Mouse (Mus musculus) MEL (cell line): ENCODE measurements around the gene Smyd3.

Experiments
- MAZ ChIP-seq: IDR thresholded peaks from 2 replicates; pipeline ENCODE4 v1.6.1; 2012; ENCODE audit warnings: low read depth, mild to moderate bottlenecking, inconsistent platforms, low read length, improper control_type of control experiment
- RCOR1 ChIP-seq: IDR thresholded peaks from 2 replicates; pipeline ENCODE4 v1.6.1; 2012; ENCODE audit warnings: low read depth, mild to moderate bottlenecking, inconsistent platforms, low read length, improper control_type of control experiment
- TCF12 ChIP-seq: IDR thresholded peaks from 2 replicates; pipeline ENCODE4 v1.6.1; 2014; ENCODE audit warnings: low read depth, mild to moderate bottlenecking, inconsistent platforms, low read length, improper control_type of control experiment, moderate library complexity

DNA sequence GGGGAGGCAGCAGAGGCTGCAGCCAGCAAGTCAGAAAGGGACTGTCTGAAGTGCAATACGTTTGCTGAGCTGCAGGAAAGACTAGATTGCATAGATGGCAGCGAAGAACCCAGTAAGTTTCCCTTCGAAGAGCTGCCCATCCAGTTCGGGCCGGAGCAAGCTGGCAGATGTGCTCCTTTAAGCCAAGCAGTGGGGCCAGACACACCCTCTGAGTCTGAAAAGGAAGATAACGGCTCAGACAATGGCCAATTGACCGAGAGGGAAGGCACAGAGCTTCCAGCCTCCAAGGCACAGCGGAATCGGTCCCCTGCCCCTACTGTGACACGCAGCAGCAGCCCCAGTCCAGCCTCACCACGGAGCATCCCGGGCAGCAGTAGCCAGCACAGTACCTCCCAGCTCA is 602.8 kb downstream of the Smyd3 start:
- TF ChIP-seq MAZ (no peak), RCOR1 (no peak), TCF12 (no peak)
